Mouse (Mus musculus): ENCODE results near the gene Xrcc4.
"Not testable (repeated sequence)": the region's sequence is repeated elsewhere in the genome, so short reads cannot be mapped to it uniquely, and the experiment has no call there.

The Xrcc4 gene

GRCm38 (mm10) chr13:90088962-90089824, at the start of gene Xrcc4, which contains the start of gene Tmem167:
Gene Xrcc4, minus strand, starts transcription at chr13:90089608.
Gene Tmem167, plus strand, starts transcription at chr13:90089123.
- peak; percentile 94 for DNase-seq

GRCm38 (mm10) chr13:90136156-90136910, 46.9 kb upstream of the Xrcc4 start:
- DNase-seq, result peak; percentile 38

DNA sequence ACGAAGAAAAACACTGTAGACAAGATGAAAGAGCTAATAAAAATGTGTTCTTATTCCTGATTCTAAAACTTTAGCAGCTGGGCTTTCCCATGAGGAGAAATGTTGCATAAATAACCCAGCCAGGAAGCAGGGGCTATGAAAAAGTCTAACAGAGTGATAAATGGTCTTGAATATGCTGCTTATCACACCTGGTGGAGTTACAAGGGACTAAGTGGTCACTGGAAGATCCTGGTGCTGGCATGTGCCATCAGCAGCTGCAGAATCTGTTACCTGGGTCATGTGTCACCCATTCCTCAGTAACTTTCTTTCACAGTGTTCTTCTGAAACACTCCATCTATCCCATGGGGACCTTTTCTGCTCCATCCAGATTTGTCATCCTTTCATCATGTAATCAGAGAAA, 22.3 kb upstream of the Xrcc4 start:
- DNase-seq, result no peak

DNA sequence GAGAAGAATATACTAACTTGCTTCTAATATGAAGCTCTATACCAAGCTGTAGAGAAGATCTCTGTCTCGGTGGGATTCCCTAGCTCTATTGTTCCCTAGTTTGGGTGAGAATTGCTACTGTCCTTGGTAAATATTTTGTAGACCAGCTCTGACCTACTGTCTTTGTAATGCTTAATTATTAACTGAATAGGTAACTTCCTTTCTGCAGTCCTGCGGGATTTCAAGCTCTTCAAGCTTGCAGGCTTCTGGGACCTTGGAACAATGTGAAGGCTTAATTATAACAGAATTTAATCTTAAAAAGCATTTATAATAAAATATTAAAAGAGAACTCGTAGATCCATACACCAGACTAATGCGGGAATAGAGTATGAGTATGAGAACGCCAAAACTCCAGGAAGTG, 19.3 kb upstream of the Xrcc4 start:
- DNase-seq, result not testable (repeated sequence)

GRCm38 (mm10) chr13:90106139-90106538, 16.7 kb upstream of the Xrcc4 start:
- DNase-seq, result peak; percentile 6

DNA sequence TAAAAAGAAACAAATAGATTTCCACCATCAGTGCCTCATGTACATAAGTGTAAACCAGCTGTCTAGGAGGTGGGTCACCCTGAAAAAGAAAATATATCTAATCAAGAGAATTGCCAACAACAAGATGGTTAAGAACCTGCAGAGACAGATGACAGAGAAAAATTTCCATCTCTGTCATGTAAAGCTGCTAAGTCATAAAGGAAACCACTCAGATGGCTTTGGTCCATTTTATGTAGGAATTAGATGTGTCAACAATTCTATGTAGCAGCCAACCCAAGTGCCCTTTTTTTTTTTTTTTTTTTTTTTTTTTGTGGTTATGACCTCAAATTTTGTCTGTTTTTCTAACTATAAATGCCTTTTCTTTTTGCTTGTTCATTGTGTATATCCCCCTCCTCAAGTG, 12.1 kb upstream of the Xrcc4 start:
- DNase-seq, result no peak

- no peak for DNase-seq
Observed at GRCm38 (mm10) chr13:90089825-90090183, 396 bp upstream of the Xrcc4 start.

DNA sequence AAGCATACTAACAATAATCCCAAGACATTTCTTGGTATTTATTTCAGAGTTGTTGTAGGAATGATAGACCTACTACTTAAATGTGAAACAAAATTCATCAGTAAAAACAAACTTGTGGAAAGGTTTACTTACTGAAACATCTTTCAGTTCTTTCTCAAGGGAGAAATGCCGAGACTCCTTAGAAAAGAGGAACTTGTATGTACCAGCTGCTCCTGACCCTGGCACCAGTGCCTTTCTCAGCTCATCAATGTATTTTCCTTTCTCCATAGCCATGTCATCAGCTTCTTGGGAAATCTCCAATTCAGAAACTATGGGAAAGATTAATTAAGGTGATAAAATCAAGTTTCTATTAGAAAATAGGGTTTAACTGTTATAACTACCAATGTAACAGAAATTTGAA, 27.5 kb downstream of the Xrcc4 start:
- DNase-seq, result no peak

- DNase-seq, result no peak
Observed at GRCm38 (mm10) chr13:90052408-90052807, 37.0 kb downstream of the Xrcc4 start.

GRCm38 (mm10) chr13:90051735-90052134, 37.7 kb downstream of the Xrcc4 start:
- DNase-seq, result no peak

- no peak for DNase-seq
Observed at GRCm38 (mm10) chr13:90039613-90040012, 49.8 kb downstream of the Xrcc4 start.

DNA sequence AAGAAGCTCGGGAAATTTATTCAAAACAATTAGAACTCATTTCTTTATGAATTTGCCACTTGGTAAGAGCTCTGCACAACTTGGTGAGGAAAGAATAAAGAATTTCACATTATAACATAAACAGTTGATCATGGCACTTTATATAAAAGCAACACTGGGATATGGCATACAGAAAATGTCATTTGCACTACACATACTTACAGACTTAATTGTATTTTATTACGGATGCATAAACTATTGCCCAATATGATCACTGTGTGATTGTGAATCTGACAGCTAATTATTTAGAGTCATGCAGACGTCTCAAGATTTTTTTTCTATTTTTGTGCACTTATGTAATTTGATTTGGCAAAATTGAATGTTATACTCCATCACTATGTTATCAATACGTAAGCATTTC, 56.4 kb downstream of the Xrcc4 start:
- DNase-seq, result no peak

GRCm38 (mm10) chr13:90032523-90032922, 56.9 kb downstream of the Xrcc4 start:
- no peak for DNase-seq

DNA sequence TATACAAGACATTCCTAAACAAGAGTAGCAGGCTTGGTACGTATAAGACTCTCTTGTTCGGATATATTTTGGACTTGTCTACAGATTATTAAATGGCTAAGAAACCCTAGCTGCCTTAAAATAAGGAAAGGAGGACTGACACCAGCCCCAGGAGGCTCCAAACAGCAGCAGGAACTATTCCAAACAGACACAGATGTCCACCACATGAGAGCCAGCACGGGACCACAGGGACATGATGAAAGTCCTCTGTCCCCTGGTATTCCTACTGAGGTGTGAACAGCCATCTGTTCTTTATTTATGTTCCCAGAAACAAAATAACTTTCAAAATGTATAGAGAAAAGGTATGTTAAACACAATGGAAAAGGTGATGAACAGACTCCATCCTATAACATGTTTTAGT, 58.5 kb downstream of the Xrcc4 start:
- no peak for DNase-seq

- DNase-seq, result no peak
Observed at GRCm38 (mm10) chr13:90012620-90013019, 76.8 kb downstream of the Xrcc4 start.

DNA sequence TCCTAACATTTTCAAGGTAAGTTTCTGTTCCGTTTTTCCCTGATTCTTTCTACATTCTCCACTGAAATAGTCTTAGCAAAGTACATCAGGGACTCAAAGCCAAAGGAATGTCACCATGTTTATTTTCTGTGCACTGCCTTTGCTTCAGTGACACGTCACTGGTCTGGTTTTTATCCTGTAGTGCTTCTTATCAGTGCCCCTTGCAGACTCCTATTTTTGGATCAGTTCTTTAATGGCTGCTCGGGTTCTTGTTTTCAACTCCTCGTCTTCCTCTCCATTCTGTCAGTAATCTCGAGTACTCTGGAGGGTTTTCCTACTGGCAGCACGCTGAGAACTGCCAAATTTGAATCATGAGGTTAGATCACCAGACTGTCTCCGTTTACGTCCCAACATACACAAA, 77.2 kb downstream of the Xrcc4 start:
- DNase-seq, result no peak

GRCm38 (mm10) chr13:90011129-90011528, 78.3 kb downstream of the Xrcc4 start:
- no peak for DNase-seq

DNA sequence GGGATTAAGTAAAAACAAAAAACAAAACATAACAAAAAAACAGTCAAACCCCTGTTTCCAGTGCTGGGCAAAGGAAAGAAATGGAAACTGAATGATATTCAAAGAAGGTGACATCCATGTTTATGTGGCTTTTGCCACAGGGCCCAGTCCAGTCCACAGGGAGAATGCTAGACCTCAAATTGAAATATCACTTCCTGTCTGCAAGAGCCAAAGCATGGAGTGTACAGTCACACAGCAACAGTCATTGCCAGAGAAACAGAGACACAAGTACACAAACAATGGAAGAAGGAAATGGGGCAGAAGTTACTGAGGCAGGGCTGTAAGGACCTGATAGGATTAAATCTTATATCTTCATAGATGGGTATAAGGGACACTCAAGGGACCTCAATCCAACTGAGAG, 79.6 kb downstream of the Xrcc4 start:
- no peak for DNase-seq

GRCm38 (mm10) chr13:90005561-90005960, 83.8 kb downstream of the Xrcc4 start:
- no peak for DNase-seq

DNA sequence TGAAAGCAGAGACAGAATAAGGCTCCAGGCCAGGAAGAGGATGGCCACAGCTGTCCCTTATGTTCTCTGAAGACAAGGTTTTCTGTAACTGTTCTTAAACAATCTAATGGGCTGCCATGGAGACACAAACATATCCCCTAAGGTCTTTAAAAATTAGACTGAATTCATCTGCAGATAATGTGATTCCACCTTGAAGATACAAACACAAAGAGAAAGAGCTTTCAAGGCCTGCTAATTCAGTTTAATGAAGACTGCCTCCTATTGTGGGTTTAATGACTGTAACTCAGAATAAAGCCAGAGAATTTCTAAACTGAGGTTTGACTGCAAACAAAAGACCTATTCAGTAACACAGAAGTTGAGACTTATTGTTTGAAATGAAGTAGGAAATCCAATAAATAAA, 91.9 kb downstream of the Xrcc4 start:
- no peak for DNase-seq

DNA sequence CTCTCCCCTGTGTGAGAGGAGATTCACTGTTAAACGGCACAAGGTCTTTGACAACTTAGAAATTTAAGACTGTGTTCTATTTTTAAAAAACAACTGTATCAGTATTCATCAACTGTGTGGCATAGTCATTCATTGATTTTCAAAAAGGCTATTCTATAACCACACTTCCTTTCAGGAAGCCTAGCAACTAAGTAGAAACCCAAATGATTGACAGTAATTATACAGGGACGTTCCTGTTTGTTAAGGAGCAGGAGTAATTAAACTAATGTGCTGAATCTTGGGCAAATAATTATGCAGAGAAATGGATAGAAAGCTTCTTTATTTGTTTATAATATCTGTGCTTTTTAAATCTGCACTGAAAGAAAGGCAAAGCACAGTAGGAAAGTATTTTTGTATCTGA, 103.3 kb downstream of the Xrcc4 start:
- no peak for DNase-seq

GRCm38 (mm10) chr13:89970940-89971339, 118.5 kb downstream of the Xrcc4 start:
- DNase-seq, result no peak

DNA sequence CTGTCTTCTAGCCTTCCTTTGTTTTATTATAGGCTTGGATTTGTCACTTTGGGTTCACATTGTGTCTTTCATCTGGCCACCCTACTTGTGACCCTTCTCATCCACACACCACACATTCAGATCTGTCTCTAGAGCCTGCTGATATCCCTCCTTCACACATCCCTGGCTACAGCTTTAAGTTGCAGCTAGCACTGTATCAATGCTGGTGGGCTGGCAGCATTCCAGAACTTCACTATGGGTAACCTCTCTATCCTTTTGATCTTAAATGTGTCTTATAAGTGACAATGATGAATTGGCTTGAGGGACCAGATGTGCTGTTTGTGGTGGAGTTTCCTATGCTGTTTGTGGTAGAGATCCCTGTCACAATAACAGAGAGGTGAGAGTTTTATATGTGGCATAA, 120.7 kb downstream of the Xrcc4 start:
- no peak for DNase-seq

DNA sequence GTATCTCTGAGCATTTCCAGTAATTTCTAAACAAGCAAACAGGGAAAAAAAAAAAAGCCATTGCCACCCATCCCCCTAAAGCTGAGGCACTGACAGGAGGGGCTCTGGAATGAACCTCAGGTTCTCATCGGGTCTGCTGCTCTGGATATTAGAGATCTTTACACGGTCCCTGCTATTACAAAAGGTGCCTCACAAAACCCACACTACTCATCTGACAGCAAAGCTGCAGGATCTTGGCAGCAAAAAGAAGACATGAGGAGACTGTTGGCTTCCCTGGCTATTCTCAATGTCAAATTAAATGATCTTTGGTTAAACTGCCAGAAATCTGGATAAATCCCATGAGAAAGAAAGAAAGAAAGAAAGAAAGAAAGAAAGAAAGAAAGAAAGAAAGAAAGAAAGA, 145.1 kb downstream of the Xrcc4 start:
- no peak for DNase-seq
